Mouse (Mus musculus) liver, postnatal 0 days (tissue): Measurements from ENCODE around the gene Adgrb3. TPM values are rescaled to one million over a fixed set of nuclear protein-coding genes. Genes with fewer than 3 reads are reported as not detected.

Experiments
- ATAC-seq: fragments of 200-750 bp; cut with Nextera tagmentation; 2 replicates; pipeline ENCODE4 v1.8.0; 2017; ENCODE audit warnings: mild to moderate bottlenecking, moderate library complexity
- DNase-seq: peaks from one replicate; pipeline ENCODE4 v3.0.0-alpha.2; 2016
- H3K27ac ChIP-seq: fragments of 300-500 bp; sonication (generic); 2 replicates; pipeline ENCODE4 v1.5.1; 2014; ENCODE audit warnings: antibody characterized with exemption, moderate library complexity, mild to moderate bottlenecking, low read depth
- H3K27me3 ChIP-seq: fragments of 300-500 bp; sonication (generic); 2 replicates; pipeline ENCODE4 v1.6.1; 2014; ENCODE audit warnings: low read length, control low read depth, mixed read lengths; ENCODE audit not compliant: insufficient read depth
- H3K36me3 ChIP-seq: fragments of 300-500 bp; sonication (generic); replicated peaks from 2 replicates; pipeline ENCODE4 v1.6.1; 2014; ENCODE audit warnings: mild to moderate bottlenecking, control low read depth, low read length, moderate library complexity, mixed read lengths; ENCODE audit not compliant: insufficient read depth
- H3K4me1 ChIP-seq: fragments of 300-500 bp; sonication (generic); 2 replicates; pipeline ENCODE4 v1.6.1; 2014; ENCODE audit warnings: antibody characterized with exemption, mild to moderate bottlenecking, control low read depth; ENCODE audit not compliant: insufficient read depth
- H3K4me2 ChIP-seq: fragments of 300-500 bp; sonication (generic); 2 replicates; pipeline ENCODE4 v1.6.1; 2014; ENCODE audit warnings: low read depth, mild to moderate bottlenecking, low read length, moderate library complexity, mixed read lengths
- H3K4me3 ChIP-seq: fragments of 300-500 bp; sonication (generic); 2 replicates; pipeline ENCODE4 v1.5.1; 2014; ENCODE audit warnings: low read depth, low read length
- H3K9ac ChIP-seq: fragments of 300-500 bp; sonication (generic); replicated peaks from 2 replicates; pipeline ENCODE4 v1.6.1; 2014; ENCODE audit warnings: mild to moderate bottlenecking, moderate library complexity
- H3K9me3 ChIP-seq: fragments of 300-500 bp; sonication (generic); 2 replicates; pipeline ENCODE4 v1.6.1; 2016; ENCODE audit warnings: mild to moderate bottlenecking, control low read depth, low read length, mixed read lengths
- CTCF ChIP-seq: sonication (generic); IDR thresholded peaks from 2 replicates; pipeline ENCODE4 v1.5.1; 2016; ENCODE audit warnings: antibody characterized with exemption, low read depth
- EP300 ChIP-seq: IDR thresholded peaks from 2 replicates; pipeline ENCODE4 v1.6.1; 2016; ENCODE audit warnings: antibody characterized with exemption, low read depth, mild to moderate bottlenecking
- WGBS: fragments of 180-500 bp; shearing (Covaris S2); extraction: QIAGEN DNeasy Blood & Tissue Kit; methylation state at CpG from one replicate; pipeline ENCODE4 v1.1.7; 2014; ENCODE audit not compliant: insufficient replicate concordance; 5-methylcytosine and 5-hydroxymethylcytosine counted together
- polyA plus RNA-seq: library from polyadenylated mRNA; unstranded; fragments of >200 nt; fragmentation: Nextera tagmentation; extraction: Ambion mirVana; gene quantifications from 2 replicates; pipeline ENCODE4 v1.2.1, GENCODE M21; 2015

Adgrb3 gene
- polyA plus RNA-seq, 1 experiment from 2014 or later = not detected

DNA sequence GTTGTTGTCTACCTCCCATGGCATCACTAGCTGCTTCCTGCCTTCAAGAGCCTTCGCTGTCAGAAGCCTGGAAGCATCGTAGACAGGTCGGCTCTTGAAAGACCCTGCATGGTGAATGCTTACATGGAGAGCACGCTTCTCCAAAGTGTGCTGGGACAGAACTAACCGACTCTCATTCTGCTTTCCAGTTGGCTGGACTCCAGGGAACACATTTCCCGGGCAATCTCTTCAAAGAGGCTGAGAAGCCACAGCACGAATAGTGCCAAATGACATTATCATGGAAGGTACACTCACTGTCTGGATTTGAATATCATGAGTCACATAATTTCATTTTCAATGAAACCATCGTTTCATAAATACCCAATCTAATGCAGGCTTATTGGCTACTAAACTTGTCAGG lies 548.0 kb downstream of the Adgrb3 start:
- no peak overlapping the region for H3K27ac ChIP-seq
- ATAC-seq (no peak), DNase-seq (no peak)
- no peaks in the 10 kb centered on the region; the same call in 1 of the 2 replicates for H3K9me3 ChIP-seq
- no peaks in the 10 kb centered on the region for H3K36me3 ChIP-seq
- H3K27me3 ChIP-seq = no peaks in the 10 kb centered on the region
- H3K4me2 ChIP-seq = no peak overlapping the region
- no peak overlapping the region for H3K9ac ChIP-seq
- WGBS = 77% methylated on average over 8 of the region's 8 CpGs
- no peak overlapping the region for H3K4me3 ChIP-seq
- TF ChIP-seq EP300 = no peak
- no peak for TF ChIP-seq CTCF
- H3K4me1 ChIP-seq = no peaks in the 10 kb centered on the region

DNA sequence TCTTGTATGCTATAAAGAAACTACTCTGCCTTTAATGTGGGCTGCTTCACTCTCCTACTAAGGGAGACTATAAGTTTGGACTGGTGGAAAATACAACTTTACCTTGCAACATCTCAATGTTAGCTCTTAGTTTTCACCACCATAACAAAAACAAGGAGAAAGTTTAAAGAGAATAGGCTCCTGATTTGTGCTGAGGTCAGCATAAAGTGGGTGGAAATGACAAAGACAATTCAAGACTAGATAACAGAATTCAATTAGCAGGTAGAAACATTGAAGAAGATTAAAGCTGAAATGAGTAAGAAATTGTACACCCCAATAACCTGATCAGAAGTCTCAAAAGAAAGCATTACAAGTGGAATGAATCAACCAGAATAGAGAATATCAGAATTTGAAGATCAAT lies 578.9 kb downstream of the Adgrb3 start:
- H3K36me3 ChIP-seq = no peaks in the 10 kb centered on the region
- ATAC-seq = no peak

DNA sequence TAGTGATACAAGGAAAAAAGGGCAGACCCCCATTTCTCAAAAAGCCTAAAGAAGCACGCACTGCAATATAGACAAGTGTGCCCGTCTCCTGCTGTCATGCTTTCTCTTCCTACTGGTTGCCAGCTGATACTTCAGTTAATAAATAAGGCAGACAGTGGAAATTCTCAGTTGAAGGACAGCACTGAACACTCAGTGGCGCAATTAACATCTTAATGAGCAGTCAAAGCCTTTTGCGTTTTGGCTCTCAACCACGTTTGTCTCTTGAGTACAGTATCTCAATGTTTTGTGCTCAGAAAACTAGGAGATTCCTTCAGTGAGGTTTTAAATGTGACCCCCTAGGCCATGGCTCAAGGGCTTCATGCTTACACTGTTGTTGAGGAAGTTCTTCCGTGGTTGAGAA lies 587.1 kb downstream of the Adgrb3 start:
- H3K9me3 ChIP-seq = no peaks in the 10 kb centered on the region
- ATAC-seq = no peak
- H3K36me3 ChIP-seq = no peaks in the 10 kb centered on the region
- TF ChIP-seq CTCF (no peak), EP300 (no peak)
- H3K27ac ChIP-seq = no peak overlapping the region
- H3K4me3 ChIP-seq = no peak overlapping the region
- no peak overlapping the region for H3K4me2 ChIP-seq
- 64% methylated on average over 6 of the region's 6 CpGs for WGBS
- no peak overlapping the region for H3K9ac ChIP-seq
- H3K27me3 ChIP-seq = no peaks in the 10 kb centered on the region
- DNase-seq = no peak
- H3K4me1 ChIP-seq = no peaks in the 10 kb centered on the region

More for the DNA sequence above, 578.9 kb downstream of the Adgrb3 start:
- H3K9ac ChIP-seq = no peak overlapping the region
- H3K27ac ChIP-seq = no peak overlapping the region
- H3K27me3 ChIP-seq = no peaks in the 10 kb centered on the region
- no peak for TF ChIP-seq CTCF
- TF ChIP-seq EP300 = no peak
- DNase-seq = no peak
- no peaks in the 10 kb centered on the region for H3K4me1 ChIP-seq
- no peaks in the 10 kb centered on the region for H3K9me3 ChIP-seq
- H3K4me3 ChIP-seq = no peak overlapping the region
- H3K4me2 ChIP-seq = no peak overlapping the region

DNA sequence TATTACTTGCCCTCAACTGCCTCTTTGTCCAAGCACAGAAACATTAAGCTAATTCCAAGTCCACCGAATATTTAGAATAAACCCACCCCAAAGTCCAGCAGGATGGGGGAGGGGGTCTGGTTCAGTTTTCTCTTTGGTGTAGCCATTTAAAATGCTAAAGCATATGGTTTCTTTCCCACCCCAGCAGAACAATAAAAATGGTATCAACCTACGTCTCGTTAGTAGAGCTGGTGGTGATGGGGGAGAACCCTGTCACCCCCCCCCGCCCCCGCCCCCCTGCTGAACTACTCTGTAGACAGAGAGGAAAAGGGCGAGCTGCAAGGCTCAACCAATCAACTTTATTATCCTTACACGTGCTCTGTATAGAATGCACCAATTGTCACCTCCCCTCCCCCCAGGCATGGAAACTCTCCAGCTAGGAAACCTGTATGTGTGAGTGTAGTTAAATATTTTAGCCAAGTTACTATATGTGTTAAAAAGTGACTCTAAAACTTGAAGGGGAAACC lies 600.2 kb downstream of the Adgrb3 start:
- ATAC-seq (no peak), DNase-seq (no peak)
- no peak for TF ChIP-seq CTCF
- no peak for TF ChIP-seq EP300
- Histone ChIP-seq H3K4me1 (no peaks in the 10 kb centered on the region), H3K27ac (no peak overlapping the region), H3K4me3 (no peak overlapping the region), H3K36me3 (no peaks in the 10 kb centered on the region), H3K9ac (no peak overlapping the region), H3K4me2 (no peak overlapping the region), H3K27me3 (no peaks in the 10 kb centered on the region), H3K9me3 (0 out of 2 replicates have a peak, but pooled peaks cover 3% of the 10 kb centered on the region)
- 28% methylated on average over 7 of the region's 7 CpGs for WGBS

DNA sequence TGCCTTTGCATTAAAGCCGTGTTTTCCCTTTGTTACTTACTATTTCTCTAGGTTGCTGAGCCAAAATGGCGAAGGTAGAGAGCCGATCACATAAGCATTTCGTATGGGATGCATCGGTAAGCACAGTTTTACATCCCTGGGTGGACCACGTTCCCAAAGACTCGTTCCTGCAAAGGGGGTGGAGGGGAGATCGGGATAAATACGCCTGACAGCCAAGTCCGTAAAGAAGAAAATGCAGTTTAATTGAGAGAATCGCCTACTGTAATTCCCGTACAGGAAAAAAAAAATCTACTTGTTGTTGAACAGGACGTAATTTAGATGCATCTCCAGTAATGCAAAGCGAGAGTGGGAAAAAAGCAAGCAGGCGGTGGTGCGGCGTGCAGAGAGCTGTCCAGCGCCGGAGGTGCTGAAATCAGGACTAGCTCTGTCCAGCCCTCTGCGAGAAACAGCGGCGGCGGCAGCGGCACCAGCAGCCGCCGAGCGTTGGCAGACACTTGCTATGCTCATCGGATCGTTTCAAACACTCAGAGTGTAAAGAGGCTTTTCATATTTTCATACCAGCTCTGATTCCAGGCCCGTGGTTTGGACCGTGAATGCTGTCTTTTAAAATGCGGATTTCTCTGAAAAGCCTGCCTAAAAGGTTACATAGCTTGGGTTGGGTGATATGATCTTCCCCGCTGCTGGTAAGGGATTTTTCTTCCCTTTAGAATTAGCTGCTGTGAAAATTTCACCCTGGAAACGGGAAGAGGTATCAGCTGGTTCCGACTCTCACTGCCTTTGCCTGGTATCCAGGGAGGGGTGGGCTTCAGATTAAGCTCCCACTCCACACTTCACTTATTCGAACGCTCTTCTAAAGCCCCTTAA lies 600.9 kb downstream of the Adgrb3 start:
- peak; percentile 60 for DNase-seq
- Histone ChIP-seq H3K9ac (no peak overlapping the region), H3K36me3 (no peaks in the 10 kb centered on the region), H3K9me3 (no peaks in the 10 kb centered on the region), H3K4me1 (no peaks in the 10 kb centered on the region), H3K4me2 (no peak overlapping the region), H3K27me3 (no peaks in the 10 kb centered on the region), H3K27ac (no peak overlapping the region), H3K4me3 (no peak overlapping the region)
- TF ChIP-seq EP300 = no peak
- TF ChIP-seq CTCF = no peak
- 6% methylated on average over 37 of the region's 37 CpGs for WGBS
- no peak; the same call in 1 of the 2 replicates for ATAC-seq

DNA sequence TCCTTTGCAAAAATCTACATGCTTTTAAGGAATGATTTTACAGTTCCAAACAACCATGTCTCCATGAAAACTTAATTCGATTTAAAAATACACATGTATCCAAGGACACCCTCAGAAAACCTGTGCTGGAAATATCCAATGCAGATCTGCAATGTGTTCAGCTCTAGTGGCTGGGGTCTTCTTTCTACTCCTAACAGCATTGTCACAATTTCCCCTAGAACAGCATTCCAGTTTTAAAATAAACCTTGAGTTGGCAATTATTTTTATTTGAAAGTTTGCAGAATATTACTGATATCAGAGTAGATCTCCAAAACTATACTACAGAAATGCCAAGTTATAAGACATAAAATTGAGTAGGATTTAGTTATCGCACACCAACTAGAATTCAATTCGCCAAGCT lies 601.6 kb downstream of the Adgrb3 start:
- H3K27me3 ChIP-seq = no peaks in the 10 kb centered on the region
- H3K4me2 ChIP-seq = no peak overlapping the region
- no peak for ATAC-seq
- H3K4me1 ChIP-seq = no peaks in the 10 kb centered on the region
- H3K36me3 ChIP-seq = no peaks in the 10 kb centered on the region
- no peak overlapping the region for H3K27ac ChIP-seq
- WGBS = 57% methylated on average over 3 of the region's 3 CpGs
- no peak overlapping the region for H3K4me3 ChIP-seq
- DNase-seq = no peak
- H3K9me3 ChIP-seq = no peaks in the 10 kb centered on the region
- TF ChIP-seq CTCF (no peak), EP300 (no peak)
- H3K9ac ChIP-seq = no peak overlapping the region
